Mouse (Mus musculus): ENCODE data around the gene Vmn1r42. TPM values are rescaled to one million over a fixed set of nuclear protein-coding genes. Genes with fewer than 3 reads are reported as not detected.
"Not testable (repeated sequence)": the region's sequence is repeated elsewhere in the genome, so short reads cannot be mapped to it uniquely, and the experiment has no call there.

The Vmn1r42 gene
- not detected in 2 replicates for polyA plus RNA-seq (2014; fragmentation: Nextera tagmentation; extraction: Ambion mirVana)

DNA sequence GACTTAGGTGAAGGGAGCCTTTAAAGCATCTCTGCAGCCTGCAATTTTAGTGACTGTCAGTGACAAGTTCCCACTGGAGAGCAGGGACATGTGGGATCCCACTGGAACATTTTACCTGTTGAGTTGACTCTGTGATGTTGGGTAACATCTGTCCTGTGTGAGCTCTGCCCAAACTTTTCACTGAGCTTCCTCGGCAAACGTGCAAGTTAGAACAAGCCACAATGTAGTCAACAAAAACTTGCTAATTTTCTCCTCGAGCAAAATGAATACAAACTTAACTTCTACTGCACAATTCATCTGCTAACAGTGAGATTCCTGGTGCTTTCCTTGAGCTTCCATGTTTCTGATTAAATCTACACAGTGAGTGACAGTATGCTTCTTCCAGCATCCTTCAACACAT, at the start of gene Vmn1r42, which contains the start of gene Vmn1r43:
Gene Vmn1r42 (minus strand): TSS at position 101 of the 400 bp plus-strand sequence.
Gene Vmn1r43 (minus strand): TSS at position 101 of the 400 bp plus-strand sequence.
- H3K27me3 ChIP-seq (ENCODE audit: control insufficient read depth, insufficient read depth, low read length); ATAC-seq (ENCODE audit: insufficient read depth, low FRiP score, low TSS enrichment); H3K4me3 ChIP-seq (ENCODE audit: low read depth, low read length); DNase-seq (ENCODE audit: low spot score); H3K36me3 ChIP-seq (ENCODE audit: control insufficient read depth, insufficient read depth, low read length); H3K4me2 ChIP-seq (ENCODE audit: low read depth); H3K9ac ChIP-seq (ENCODE audit: low read length); H3K9me3 ChIP-seq (ENCODE audit: control insufficient read depth, low read length); H3K4me1 ChIP-seq (ENCODE audit: control insufficient read depth, insufficient read depth, low read length); H3K27ac ChIP-seq (ENCODE audit: low read depth, low read length): not testable (repeated sequence)
- WGBS, result 68% methylated on average over 3 of the region's 3 CpGs

DNA sequence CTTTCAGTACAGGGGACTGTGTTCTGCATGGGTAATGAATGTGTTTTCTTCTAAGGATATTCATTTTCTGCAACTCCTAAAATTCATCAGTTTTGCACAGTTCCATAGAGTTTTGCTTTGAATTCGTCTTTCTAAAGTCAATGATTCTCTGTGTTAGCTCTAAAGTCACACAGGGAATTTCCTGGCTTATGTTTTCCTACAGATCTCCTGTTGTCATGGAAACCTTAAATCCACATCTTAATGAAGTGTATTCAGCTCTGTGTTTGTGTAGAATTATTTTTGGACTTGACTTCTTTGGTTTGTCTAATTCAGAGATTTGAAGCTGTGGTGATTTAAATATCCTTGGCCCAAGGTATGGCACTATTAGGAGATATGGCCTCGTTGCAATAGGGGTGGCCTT, 7.6 kb upstream of the Vmn1r42 start:
- Histone ChIP-seq H3K27me3 (ENCODE audit: control insufficient read depth, insufficient read depth, low read length) (no peaks in the 10 kb centered on the region), H3K36me3 (ENCODE audit: control insufficient read depth, insufficient read depth, low read length) (no peaks in the 10 kb centered on the region), H3K27ac (ENCODE audit: low read depth, low read length) (no peak overlapping the region), H3K4me3 (ENCODE audit: low read depth, low read length) (no peak overlapping the region), H3K9ac (ENCODE audit: low read length) (no peak overlapping the region), H3K4me1 (ENCODE audit: control insufficient read depth, insufficient read depth, low read length) (no peaks in the 10 kb centered on the region), H3K9me3 (ENCODE audit: control insufficient read depth, low read length) (peaks cover 6% of the 10 kb centered on the region; the same call in 1 of the 2 replicates), H3K4me2 (ENCODE audit: low read depth) (no peak overlapping the region)
- no peak for ATAC-seq (ENCODE audit: insufficient read depth, low FRiP score, low TSS enrichment)
- no peak for DNase-seq (ENCODE audit: low spot score)
- WGBS, result 59% methylated on average over 2 of the region's 2 CpGs

DNA sequence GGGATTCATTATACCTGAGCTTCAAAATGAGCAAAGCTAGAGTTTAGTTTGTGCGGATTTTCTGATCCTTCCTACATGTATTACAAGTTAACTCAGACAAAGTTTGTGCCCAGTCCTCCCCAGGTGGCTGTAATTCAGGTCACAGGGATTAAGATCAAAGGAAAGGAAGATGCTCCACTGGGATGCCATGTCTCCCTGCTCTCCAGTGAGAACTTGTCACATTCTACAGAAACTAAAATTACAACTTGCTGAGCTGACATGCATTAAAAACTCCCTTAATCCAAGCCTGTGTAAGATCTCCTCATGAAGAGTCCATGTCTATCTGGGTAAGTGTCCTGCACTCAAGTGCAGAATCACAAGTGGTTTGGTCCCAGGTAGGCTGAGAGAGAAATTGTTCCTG, 7.1 kb upstream of the Vmn1r42 start, which contains the start of gene Vmn1r44:
Gene Vmn1r44 (plus strand): TSS at position 301 of the 400 bp plus-strand sequence.
- Histone ChIP-seq H3K27ac (ENCODE audit: low read depth, low read length) (no peak within 1 kb of the TSS), H3K4me3 (ENCODE audit: low read depth, low read length) (no peak within 1 kb of the TSS), H3K9ac (ENCODE audit: low read length) (no peak within 1 kb of the TSS), H3K36me3 (ENCODE audit: control insufficient read depth, insufficient read depth, low read length) (no peaks in the 10 kb centered on the region), H3K4me2 (ENCODE audit: low read depth) (no peak within 1 kb of the TSS), H3K9me3 (ENCODE audit: control insufficient read depth, low read length) (peaks cover 6% of the 10 kb centered on the region; the same call in 1 of the 2 replicates), H3K4me1 (ENCODE audit: control insufficient read depth, insufficient read depth, low read length) (no peaks in the 10 kb centered on the region), H3K27me3 (ENCODE audit: control insufficient read depth, insufficient read depth, low read length) (no peaks in the 10 kb centered on the region)
- WGBS, result 83% methylated on average over 1 of the region's 1 CpGs
- no peak for DNase-seq (ENCODE audit: low spot score)
- ATAC-seq (ENCODE audit: insufficient read depth, low FRiP score, low TSS enrichment), result no peak

DNA sequence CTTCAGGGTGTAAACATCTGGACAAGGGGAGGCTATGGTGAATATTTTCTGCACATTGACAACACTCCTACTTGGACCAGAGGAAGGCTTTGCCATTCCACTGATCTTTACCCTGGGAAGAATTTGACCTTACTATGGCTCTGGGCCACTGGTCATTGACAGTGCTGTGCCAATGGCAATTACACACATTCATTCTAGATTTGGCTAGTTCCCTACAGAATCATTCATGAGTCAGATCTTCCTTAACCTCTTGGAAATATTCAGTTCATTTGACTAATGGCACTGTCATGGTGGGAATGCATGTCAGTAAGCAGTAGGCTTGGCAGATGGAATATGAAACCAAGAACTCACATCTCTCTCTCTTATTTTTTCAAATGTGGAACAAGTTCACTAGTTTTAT, 4.7 kb upstream of the Vmn1r42 start:
- no peaks in the 10 kb centered on the region for H3K27me3 ChIP-seq (ENCODE audit: control insufficient read depth, insufficient read depth, low read length)
- no peak for ATAC-seq (ENCODE audit: insufficient read depth, low FRiP score, low TSS enrichment)
- no peak overlapping the region for H3K27ac ChIP-seq (ENCODE audit: low read depth, low read length)
- H3K9me3 ChIP-seq (ENCODE audit: control insufficient read depth, low read length), result peaks cover 6% of the 10 kb centered on the region; the same call in 1 of the 2 replicates
- no peak overlapping the region for H3K4me3 ChIP-seq (ENCODE audit: low read depth, low read length)
- H3K36me3 ChIP-seq (ENCODE audit: control insufficient read depth, insufficient read depth, low read length), result no peaks in the 10 kb centered on the region
- no peak overlapping the region for H3K9ac ChIP-seq (ENCODE audit: low read length)
- no peaks in the 10 kb centered on the region for H3K4me1 ChIP-seq (ENCODE audit: control insufficient read depth, insufficient read depth, low read length)
- H3K4me2 ChIP-seq (ENCODE audit: low read depth), result no peak overlapping the region
- DNase-seq (ENCODE audit: low spot score), result no peak

DNA sequence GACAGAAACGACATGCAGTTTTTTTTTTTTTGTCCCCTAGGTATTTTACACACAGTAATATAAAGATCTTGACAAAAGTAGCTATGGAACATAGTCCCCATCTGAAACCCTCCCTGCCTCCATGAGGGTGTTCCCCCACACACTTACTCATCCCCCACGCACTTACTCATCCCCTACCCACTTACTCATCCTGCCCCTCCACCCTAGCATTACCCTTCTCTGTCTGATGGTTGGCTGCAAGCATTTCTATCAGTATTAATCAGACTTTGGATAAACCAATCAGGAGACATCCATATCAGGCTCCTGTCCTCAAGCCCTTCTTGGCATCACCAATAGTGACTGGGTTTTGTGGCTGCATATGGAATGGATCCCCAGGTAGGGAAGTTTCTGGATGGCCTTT, 750 bp upstream of the Vmn1r42 start:
- DNase-seq (ENCODE audit: low spot score) (no peak), ATAC-seq (ENCODE audit: insufficient read depth, low FRiP score, low TSS enrichment) (no peak)
- 81% methylated on average over 2 of the region's 2 CpGs for WGBS
- H3K4me3 ChIP-seq (ENCODE audit: low read depth, low read length), result no peak overlapping the region
- no peaks in the 10 kb centered on the region for H3K9me3 ChIP-seq (ENCODE audit: control insufficient read depth, low read length)
- H3K27ac ChIP-seq (ENCODE audit: low read depth, low read length), result no peak overlapping the region
- H3K9ac ChIP-seq (ENCODE audit: low read length), result no peak overlapping the region
- no peaks in the 10 kb centered on the region for H3K27me3 ChIP-seq (ENCODE audit: control insufficient read depth, insufficient read depth, low read length)
- no peaks in the 10 kb centered on the region for H3K36me3 ChIP-seq (ENCODE audit: control insufficient read depth, insufficient read depth, low read length)
- no peaks in the 10 kb centered on the region for H3K4me1 ChIP-seq (ENCODE audit: control insufficient read depth, insufficient read depth, low read length)
- H3K4me2 ChIP-seq (ENCODE audit: low read depth), result no peak overlapping the region

DNA sequence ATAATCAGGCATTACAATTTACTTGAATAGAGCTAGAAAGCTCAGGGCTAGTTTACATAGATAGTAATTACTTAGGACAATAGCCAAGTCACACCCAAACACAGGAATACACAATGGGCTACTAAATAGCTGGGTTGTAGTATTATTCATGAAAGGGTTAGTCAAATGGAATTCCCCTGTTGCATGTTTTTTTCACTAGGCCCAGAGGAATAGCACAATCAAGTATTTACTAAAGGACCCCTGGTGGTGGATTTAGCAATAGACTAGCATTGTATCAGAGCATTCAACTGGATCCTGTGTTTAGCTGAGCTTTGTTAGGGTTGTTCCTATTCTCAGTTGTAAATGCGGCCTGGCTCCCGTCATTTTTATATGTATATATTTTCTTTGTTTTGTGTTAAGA, 8.2 kb downstream of the Vmn1r42 start:
- no peak overlapping the region for H3K27ac ChIP-seq (ENCODE audit: low read depth, low read length)
- H3K36me3 ChIP-seq (ENCODE audit: control insufficient read depth, insufficient read depth, low read length), result no peaks in the 10 kb centered on the region
- H3K4me3 ChIP-seq (ENCODE audit: low read depth, low read length), result no peak overlapping the region
- no peak overlapping the region for H3K4me2 ChIP-seq (ENCODE audit: low read depth)
- H3K27me3 ChIP-seq (ENCODE audit: control insufficient read depth, insufficient read depth, low read length), result no peaks in the 10 kb centered on the region
- H3K9me3 ChIP-seq (ENCODE audit: control insufficient read depth, low read length), result peaks cover 4% of the 10 kb centered on the region; the same call in 1 of the 2 replicates
- DNase-seq (ENCODE audit: low spot score), result no peak
- no peak overlapping the region for H3K9ac ChIP-seq (ENCODE audit: low read length)
- WGBS, result 95% methylated on average over 2 of the region's 2 CpGs
- H3K4me1 ChIP-seq (ENCODE audit: control insufficient read depth, insufficient read depth, low read length), result no peaks in the 10 kb centered on the region
- ATAC-seq (ENCODE audit: insufficient read depth, low FRiP score, low TSS enrichment), result no peak

DNA sequence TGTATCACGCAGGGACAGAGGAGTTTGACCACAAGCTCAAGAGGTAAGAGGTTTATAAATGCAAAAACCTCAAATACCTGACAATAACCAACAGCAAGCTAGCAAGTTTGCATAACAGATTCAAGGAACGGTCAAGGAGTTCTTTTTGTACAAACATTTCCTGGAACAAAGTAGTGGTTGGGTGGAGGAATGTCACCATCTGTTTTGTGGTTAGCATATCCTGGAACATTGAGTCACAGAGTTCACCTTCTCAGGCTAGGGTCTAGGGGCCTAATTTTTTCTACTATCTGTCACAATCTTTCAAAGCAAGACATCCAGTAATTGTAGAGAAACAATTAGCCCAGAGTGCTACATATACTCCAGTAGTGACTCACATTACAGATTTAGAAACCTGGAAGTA, 8.9 kb downstream of the Vmn1r42 start:
- Histone ChIP-seq H3K4me3 (ENCODE audit: low read depth, low read length) (no peak overlapping the region), H3K36me3 (ENCODE audit: control insufficient read depth, insufficient read depth, low read length) (no peaks in the 10 kb centered on the region), H3K27ac (ENCODE audit: low read depth, low read length) (no peak overlapping the region), H3K4me2 (ENCODE audit: low read depth) (no peak overlapping the region), H3K9ac (ENCODE audit: low read length) (no peak overlapping the region), H3K27me3 (ENCODE audit: control insufficient read depth, insufficient read depth, low read length) (no peaks in the 10 kb centered on the region), H3K9me3 (ENCODE audit: control insufficient read depth, low read length) (peaks cover 4% of the 10 kb centered on the region; the same call in 1 of the 2 replicates), H3K4me1 (ENCODE audit: control insufficient read depth, insufficient read depth, low read length) (no peaks in the 10 kb centered on the region)
- WGBS, result 95% methylated on average over 2 of the region's 2 CpGs
- no peak for ATAC-seq (ENCODE audit: insufficient read depth, low FRiP score, low TSS enrichment)
- DNase-seq (ENCODE audit: low spot score), result no peak

DNA sequence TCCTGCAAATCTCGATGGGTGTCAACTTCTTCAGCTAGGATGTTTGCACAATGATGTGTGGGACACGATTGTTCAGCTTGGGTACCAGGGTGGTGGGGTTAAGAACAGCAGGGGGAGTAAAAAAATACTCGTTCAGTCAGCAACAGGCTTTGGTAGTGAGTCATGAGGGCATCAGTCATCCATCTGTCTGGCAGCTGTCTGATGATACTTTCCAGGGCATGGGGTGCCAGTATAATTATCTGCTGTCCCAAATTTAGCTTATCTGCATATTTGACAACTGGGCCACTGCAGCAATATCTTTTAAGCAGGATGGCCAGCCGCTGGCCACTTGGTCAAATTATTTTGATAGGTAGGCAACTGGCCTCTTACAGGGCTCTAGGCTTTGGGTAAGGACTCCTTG, 12.4 kb downstream of the Vmn1r42 start:
- Histone ChIP-seq H3K9ac (ENCODE audit: low read length) (no peak overlapping the region), H3K27ac (ENCODE audit: low read depth, low read length) (no peak overlapping the region), H3K27me3 (ENCODE audit: control insufficient read depth, insufficient read depth, low read length) (no peaks in the 10 kb centered on the region), H3K4me3 (ENCODE audit: low read depth, low read length) (no peak overlapping the region), H3K36me3 (ENCODE audit: control insufficient read depth, insufficient read depth, low read length) (no peaks in the 10 kb centered on the region), H3K9me3 (ENCODE audit: control insufficient read depth, low read length) (peaks cover 4% of the 10 kb centered on the region), H3K4me2 (ENCODE audit: low read depth) (no peak overlapping the region), H3K4me1 (ENCODE audit: control insufficient read depth, insufficient read depth, low read length) (no peaks in the 10 kb centered on the region)
- no peak for ATAC-seq (ENCODE audit: insufficient read depth, low FRiP score, low TSS enrichment)
- DNase-seq (ENCODE audit: low spot score), result no peak
- 79% methylated on average over 4 of the region's 4 CpGs for WGBS

DNA sequence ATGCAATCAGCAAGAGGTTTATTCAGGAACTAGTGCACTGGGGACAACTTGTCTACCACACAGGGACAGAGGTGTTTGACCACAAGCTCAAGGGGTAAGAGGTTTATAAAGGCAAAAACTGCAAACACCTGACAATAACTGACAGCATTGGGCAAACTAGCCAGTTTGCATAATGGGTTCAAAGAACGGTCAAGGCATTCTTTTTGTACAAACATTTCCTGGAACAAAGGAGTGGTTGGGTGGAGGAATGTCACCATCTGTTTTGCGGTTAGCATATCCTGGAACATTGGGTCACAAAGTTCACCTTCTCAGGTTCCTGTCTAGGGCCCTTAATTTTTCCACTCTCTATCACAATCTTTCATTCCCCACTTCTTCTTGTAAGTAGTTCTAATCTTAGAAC, 16.4 kb downstream of the Vmn1r42 start:
- DNase-seq (ENCODE audit: low spot score) (no peak), ATAC-seq (ENCODE audit: insufficient read depth, low FRiP score, low TSS enrichment) (no peak)
- 88% methylated on average over 2 of the region's 2 CpGs for WGBS
- Histone ChIP-seq H3K27ac (ENCODE audit: low read depth, low read length) (no peak overlapping the region), H3K9me3 (ENCODE audit: control insufficient read depth, low read length) (peaks cover 8% of the 10 kb centered on the region), H3K4me1 (ENCODE audit: control insufficient read depth, insufficient read depth, low read length) (no peaks in the 10 kb centered on the region), H3K4me3 (ENCODE audit: low read depth, low read length) (no peak overlapping the region), H3K36me3 (ENCODE audit: control insufficient read depth, insufficient read depth, low read length) (no peaks in the 10 kb centered on the region), H3K4me2 (ENCODE audit: low read depth) (no peak overlapping the region), H3K9ac (ENCODE audit: low read length) (no peak overlapping the region), H3K27me3 (ENCODE audit: control insufficient read depth, insufficient read depth, low read length) (no peaks in the 10 kb centered on the region)
